Mouse (Mus musculus) Muller cell, postnatal 12 days (primary cell): ENCODE results near the gene Creb3l2.
A peak's percentile ranks its signal among the peaks of the same experiment; 100 is the strongest.

Experiments
- DNase-seq: peaks from one replicate; pipeline ENCODE4 v3.0.0-alpha.2; 2015; ENCODE audit errors: inconsistent ontology term

Creb3l2 gene

DNA sequence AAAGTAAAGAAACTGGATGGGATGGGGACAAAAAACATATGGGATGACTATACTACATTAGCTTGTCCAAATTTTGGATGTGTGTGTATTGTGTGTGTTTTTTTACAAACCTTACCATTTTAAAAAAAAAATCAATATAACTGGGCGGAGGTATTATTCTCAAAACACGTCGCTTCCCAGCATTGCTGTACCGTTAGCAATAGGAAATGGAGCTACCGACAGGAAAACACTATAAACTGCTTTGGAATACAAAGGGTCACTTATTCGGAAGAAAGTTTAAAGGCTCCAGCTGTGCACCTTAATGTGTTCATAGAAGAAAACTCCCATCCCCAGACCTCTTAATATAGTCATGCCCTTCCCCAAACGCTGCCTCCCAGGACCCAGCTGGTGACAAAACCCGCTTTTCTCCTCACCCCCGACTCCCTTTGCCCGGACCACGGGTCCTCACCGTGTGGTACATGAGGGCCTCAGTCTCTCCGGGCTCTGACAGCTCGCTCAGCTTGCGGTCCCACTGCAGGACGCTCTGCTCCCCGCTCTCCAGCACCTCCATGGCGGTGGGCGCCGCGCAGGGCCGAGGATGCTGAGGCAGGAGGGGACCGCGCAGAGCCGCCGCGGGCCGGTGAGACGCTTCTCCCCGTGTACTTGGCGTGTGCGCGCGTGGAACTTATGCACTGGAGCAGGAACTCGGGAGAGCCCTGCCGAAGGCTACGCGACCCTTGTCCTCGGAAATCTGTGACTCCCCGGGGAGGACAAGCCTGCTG, 515 bp downstream of the Creb3l2 start:
- DNase-seq: no peak

GRCm38 (mm10) chr6:37440491-37441250, 1.3 kb downstream of the Creb3l2 start:
- peak; percentile 40 for DNase-seq

DNA sequence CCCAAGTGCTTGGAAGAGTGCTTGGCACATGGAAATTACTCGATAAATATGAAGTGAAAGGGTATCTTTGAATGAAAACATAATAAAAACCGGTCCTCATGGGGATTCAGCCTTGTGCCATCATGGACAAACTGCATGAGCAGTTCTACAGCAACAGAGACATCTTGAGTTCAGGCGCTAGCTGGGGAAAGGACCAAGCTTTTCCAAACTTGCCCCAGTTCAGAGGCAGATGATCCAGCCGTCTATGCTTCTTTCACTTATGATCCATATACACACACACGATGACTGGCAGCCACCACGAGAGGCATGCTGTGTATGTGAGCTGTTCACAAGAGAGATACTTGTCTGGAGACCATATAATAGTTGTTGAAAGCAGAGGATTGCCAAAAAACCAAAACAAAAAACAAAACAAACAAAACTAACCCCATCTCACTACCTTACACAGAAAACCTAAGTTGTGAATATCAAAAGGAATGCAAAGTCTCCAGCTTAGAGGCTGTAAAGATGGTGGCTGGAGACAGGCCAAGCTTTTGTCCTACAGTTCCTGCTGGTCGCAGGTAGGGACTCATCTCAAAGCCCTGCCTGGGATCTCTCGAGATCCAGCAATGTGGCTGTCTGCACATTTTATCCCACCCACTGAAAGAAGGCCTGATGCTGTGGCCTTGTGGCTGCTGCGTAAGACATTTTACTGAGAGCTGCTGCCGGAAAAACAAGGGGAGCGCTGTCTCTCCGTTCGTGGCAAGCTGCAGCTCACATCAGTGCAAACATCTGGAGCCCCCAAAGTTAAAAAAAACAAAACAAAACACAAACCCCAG, 2.1 kb downstream of the Creb3l2 start:
- DNase-seq: no peak

DNA sequence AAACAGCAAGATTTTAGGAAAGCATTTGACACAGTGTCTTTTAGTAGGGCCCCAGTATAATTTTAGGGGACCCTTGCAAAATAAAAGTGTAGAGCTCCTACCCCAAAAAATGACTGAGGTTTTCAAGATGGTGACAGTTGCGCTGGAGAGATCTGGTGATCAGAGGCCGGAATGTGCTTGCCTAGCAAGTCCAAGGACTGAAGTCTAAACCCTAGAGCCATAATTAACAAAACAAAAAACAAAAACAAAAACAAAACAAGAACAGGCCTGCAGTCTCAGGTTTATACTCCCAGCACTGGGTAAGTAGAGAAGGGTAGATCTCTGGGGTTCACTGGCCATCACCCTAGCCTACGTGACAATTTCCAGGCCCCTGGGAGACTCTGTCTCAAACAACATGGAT, 3.4 kb downstream of the Creb3l2 start:
- no peak for DNase-seq

DNA sequence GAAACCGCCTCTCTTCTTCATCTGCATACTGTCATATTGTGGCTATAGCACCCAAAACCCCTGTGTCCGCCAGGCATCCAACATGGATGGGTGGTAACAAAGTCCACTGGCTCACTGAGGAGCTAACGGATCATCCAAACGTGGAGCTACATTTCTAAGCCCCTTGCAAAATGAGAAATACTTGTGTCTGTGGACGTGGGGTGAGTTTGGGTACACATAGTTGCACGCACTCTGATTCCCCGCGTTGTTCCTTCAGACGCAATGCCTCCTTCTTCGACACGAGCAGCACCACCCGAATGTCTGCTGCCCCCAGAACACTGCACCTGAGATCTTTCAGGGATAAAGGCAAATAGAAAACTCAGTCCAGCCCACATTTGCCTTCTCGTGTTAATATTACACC, 4.9 kb downstream of the Creb3l2 start:
- no peak for DNase-seq

DNA sequence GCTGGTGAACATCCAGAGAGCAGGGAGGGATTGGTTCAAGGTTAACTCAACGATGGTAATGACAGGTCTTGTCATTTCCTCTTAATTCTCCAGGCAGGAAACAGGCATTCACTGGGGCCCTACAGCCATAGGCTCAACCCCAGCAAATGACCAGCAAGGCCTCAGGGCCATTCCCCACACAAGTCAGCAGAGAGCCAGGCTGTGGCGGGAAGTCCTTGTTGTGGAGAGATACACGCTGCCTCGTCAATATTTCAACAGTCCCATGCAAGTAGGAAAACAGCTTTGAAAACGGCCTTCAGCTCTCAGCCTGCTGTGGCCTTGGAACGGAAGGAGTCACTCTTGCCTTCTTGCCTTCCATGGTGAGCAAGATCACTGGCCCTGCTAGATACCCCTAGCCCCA, 6.6 kb downstream of the Creb3l2 start:
- no peak for DNase-seq

- DNase-seq: no peak
These were observed 12.0 kb downstream of the Creb3l2 start for GRCm38 (mm10) chr6:37429849-37430470.

GRCm38 (mm10) chr6:37428947-37429346, 13.0 kb downstream of the Creb3l2 start:
- DNase-seq: no peak

- DNase-seq: no peak
These were observed 13.9 kb downstream of the Creb3l2 start for GRCm38 (mm10) chr6:37428044-37428443.

DNA sequence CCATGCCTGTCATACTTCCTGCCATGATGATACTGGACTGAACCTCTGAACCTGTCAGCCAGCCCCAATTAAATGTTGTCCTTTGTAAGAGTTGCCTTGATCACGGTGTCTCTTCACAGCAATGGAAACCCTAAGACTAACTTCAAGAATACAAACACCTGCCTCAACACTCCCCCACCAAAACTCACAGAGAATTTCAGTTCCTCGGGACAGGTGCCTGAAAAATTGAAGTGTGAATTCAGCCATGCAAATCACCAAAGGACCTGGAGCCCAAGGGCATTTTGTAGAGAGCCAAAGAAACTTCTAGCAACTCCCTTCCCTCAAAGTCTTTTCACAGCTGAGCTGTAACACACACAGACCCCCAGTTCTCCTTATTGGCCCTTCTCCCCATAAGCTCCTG, 15.3 kb downstream of the Creb3l2 start:
- no peak for DNase-seq

- no peak for DNase-seq
These were observed 16.1 kb downstream of the Creb3l2 start for GRCm38 (mm10) chr6:37425833-37426232.

GRCm38 (mm10) chr6:37425075-37425474, 16.9 kb downstream of the Creb3l2 start:
- DNase-seq: no peak

GRCm38 (mm10) chr6:37424374-37424773, 17.6 kb downstream of the Creb3l2 start:
- DNase-seq: no peak

DNA sequence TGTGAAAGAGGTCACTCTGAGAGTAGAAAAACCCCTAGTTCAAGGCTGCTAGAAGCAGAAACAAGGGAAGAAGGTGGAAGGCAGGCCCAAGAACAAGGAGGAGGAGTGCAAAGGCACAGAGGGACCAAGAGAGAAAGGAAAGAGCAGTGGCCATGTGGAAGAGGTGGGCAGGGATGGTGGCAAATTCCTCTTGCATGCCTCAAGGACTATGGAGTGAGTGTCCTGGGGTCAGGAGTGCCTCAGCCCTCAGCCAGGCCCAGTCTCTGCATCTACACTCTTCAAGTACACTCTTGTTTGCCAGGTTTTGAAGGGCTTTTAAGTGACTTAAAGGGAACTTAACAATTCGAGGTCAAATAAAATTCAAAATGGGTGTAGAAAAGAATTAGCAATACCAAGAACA, 18.6 kb downstream of the Creb3l2 start:
- DNase-seq: no peak

DNA sequence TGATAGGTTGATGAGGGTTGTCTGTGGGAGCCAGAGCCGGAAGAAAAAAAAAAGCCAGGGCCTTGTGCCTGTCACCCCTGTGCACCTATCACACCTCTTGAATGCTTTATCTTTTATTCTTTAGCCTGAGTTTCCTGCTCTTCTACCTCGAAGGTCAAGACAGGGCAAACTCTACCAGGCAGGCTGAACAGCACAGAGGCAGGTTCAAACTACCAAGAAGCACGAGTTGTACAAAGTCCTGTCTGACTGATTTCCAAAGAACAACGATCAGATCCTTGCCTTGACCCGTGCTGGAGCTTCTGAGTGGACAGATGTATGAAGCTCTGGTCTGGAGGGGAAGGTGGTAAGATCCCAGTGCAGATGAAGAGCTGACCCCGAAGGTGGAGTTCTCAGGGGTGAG, 20.8 kb downstream of the Creb3l2 start:
- no peak for DNase-seq

GRCm38 (mm10) chr6:37419445-37419941, 22.5 kb downstream of the Creb3l2 start:
- DNase-seq: no peak

DNA sequence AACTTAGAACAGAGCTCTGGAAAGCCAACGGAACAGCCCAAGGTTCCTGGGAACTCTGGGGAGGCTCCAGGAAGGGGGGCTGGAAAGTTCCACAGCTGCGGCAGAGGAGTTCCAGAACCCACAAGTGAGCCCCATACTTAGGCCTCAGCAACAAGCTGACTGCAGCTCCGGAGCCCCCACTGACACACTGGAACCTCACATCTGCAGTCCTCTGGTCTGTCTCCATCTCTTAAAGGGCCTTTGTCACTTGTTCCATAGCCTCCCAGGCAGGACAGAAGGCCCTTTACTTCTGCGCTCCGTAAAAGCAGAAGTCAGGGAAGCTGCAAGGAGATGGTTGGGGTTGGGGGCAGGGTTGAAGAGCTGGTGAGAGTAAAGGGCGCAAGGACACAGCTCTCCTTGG, 23.0 kb downstream of the Creb3l2 start:
- no peak for DNase-seq

GRCm38 (mm10) chr6:37416743-37417142, 25.2 kb downstream of the Creb3l2 start:
- DNase-seq: no peak

- no peak for DNase-seq
These were observed 26.4 kb downstream of the Creb3l2 start for GRCm38 (mm10) chr6:37415505-37415904.

- peak; percentile 97 for DNase-seq
These were observed 26.9 kb downstream of the Creb3l2 start for GRCm38 (mm10) chr6:37415034-37415433.

- no peak for DNase-seq
These were observed 27.4 kb downstream of the Creb3l2 start for GRCm38 (mm10) chr6:37414576-37414975.

GRCm38 (mm10) chr6:37411696-37412095, 30.2 kb downstream of the Creb3l2 start:
- no peak for DNase-seq
